Mouse (Mus musculus) kidney, embryonic 15.5 days (tissue): ENCODE measurements around the gene Pus1. TPM values are rescaled to one million over a fixed set of nuclear protein-coding genes. Genes with fewer than 3 reads are reported as not detected.

ENCODE experiments used
- ATAC-seq: fragments of 200-750 bp; cut with Nextera tagmentation; replicated peaks from 2 replicates; pipeline ENCODE4 v1.8.0; 2017; ENCODE audit warnings: moderate TSS enrichment; ENCODE audit not compliant: low FRiP score
- H3K27ac ChIP-seq: fragments of 300-500 bp; sonication (generic); 2 replicates; pipeline ENCODE4 v1.5.1; 2015; ENCODE audit warnings: mild to moderate bottlenecking, inconsistent platforms
- H3K27me3 ChIP-seq: fragments of 300-500 bp; sonication (generic); 2 replicates; pipeline ENCODE4 v1.6.1; 2015; ENCODE audit warnings: inconsistent platforms
- H3K36me3 ChIP-seq: fragments of 300-500 bp; sonication (generic); 2 replicates; pipeline ENCODE4 v1.6.1; 2015; ENCODE audit warnings: inconsistent platforms
- H3K4me1 ChIP-seq: fragments of 300-500 bp; sonication (generic); 2 replicates; pipeline ENCODE4 v1.6.1; 2015; ENCODE audit warnings: inconsistent platforms
- H3K4me2 ChIP-seq: fragments of 300-500 bp; sonication (generic); 2 replicates; pipeline ENCODE4 v1.6.1; 2015; ENCODE audit warnings: moderate library complexity, mild to moderate bottlenecking, inconsistent platforms
- H3K4me3 ChIP-seq: fragments of 300-500 bp; sonication (generic); replicated peaks from 2 replicates; pipeline ENCODE4 v1.5.1; 2015; ENCODE audit warnings: mild to moderate bottlenecking, inconsistent platforms
- H3K9ac ChIP-seq: fragments of 300-500 bp; sonication (generic); 2 replicates; pipeline ENCODE4 v1.6.1; 2015; ENCODE audit warnings: mild to moderate bottlenecking, inconsistent platforms
- H3K9me3 ChIP-seq: fragments of 300-500 bp; sonication (generic); replicated peaks from 2 replicates; pipeline ENCODE4 v1.6.1; 2016; ENCODE audit warnings: inconsistent platforms
- WGBS: fragments of 180-500 bp; shearing (Covaris S2); methylation state at CpG from one replicate; pipeline ENCODE4 v1.1.7; 2015; ENCODE audit warnings: mixed read lengths; 5-methylcytosine and 5-hydroxymethylcytosine counted together
- polyA plus RNA-seq: library from polyadenylated mRNA; unstranded; fragments of >200 nt; fragmentation: Nextera tagmentation; extraction: Ambion mirVana; gene quantifications from 2 replicates; pipeline ENCODE4 v1.2.1, GENCODE M21; 2015

Gene Pus1
- polyA plus RNA-seq: 41.6 and 42.8 TPM in 2 replicates

DNA sequence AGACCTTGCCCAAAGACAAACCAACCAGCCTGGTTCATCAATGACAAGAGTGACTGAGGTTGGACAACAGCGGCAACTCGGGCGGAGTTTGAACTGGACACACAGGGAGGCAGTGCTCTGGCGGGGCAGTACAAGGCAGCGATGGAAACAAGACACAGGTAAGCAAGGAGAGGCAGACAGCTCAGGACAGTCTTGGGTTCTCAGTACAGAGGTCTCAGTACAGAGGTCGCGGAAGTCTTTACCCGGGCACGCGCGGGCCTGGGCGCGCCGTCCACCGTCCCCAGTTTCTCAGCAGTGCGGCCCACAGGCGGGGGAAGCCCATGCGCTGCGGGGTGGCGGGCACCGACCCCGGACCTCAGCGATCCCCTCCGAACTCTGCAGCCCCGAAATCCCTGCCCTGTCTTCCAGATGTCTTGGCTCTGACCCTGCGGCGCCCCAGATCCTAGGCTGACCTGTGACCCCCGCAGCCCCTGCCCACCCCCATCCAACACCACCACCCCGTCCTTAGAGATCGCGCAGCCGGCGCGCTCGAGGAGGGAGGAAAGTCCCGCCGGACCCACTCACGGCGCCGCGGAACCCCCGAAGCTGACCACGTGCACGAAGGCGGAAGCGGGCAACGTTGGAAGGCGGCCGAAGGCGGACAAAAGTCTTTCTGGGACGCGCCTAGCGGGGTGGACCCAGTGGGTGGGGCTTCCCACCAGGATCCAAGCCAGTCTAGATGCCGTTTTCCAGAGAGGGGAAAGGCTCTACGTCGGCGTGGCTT is at the start of gene Pus1:
TSS of gene Pus1 (minus strand) at position 662 of the 763 bp plus-strand sequence.
- peak within 1 kb of the TSS; percentile 75 for H3K27ac ChIP-seq
- H3K4me2 ChIP-seq: peak within 1 kb of the TSS; percentile 87
- ATAC-seq: peak; percentile 91
- peaks cover 43% of the 10 kb centered on the region for H3K36me3 ChIP-seq
- no peaks in the 10 kb centered on the region for H3K9me3 ChIP-seq
- peak within 1 kb of the TSS; percentile 78 for H3K9ac ChIP-seq
- under 1% methylated on average over 57 of the region's 57 CpGs for WGBS
- peaks cover 23% of the 10 kb centered on the region for H3K4me1 ChIP-seq
- H3K27me3 ChIP-seq: no peaks in the 10 kb centered on the region
- H3K4me3 ChIP-seq: peak within 1 kb of the TSS; percentile 91

DNA sequence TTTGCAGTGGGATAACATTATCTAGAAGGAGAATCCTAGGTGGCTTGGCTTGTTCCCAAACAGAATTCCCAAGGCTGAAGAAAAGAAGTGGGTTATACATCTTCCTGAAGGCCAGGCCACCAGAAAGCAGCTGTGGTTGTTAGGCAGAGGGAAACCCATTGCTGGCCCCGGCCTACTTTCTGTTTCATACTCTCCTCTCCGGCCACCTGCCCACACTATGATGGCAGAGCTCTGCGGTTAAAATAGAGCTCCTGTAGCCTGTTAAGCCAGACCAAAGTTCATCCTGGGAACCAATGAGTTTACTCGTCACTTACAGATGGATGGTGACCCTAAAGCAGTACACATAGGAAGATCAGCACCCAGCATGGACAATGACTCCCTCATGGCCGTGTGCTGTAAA is 47.1 kb upstream of the Pus1 start:
- Histone ChIP-seq H3K4me3 (no peak overlapping the region), H3K27me3 (no peaks in the 10 kb centered on the region), H3K36me3 (peaks cover 18% of the 10 kb centered on the region), H3K4me2 (no peak overlapping the region), H3K4me1 (peaks cover 12% of the 10 kb centered on the region), H3K27ac (peak overlapping the region; percentile 42), H3K9me3 (no peaks in the 10 kb centered on the region), H3K9ac (no peak overlapping the region)
- no peak for ATAC-seq
- WGBS: 83% methylated on average over 5 of the region's 5 CpGs

DNA sequence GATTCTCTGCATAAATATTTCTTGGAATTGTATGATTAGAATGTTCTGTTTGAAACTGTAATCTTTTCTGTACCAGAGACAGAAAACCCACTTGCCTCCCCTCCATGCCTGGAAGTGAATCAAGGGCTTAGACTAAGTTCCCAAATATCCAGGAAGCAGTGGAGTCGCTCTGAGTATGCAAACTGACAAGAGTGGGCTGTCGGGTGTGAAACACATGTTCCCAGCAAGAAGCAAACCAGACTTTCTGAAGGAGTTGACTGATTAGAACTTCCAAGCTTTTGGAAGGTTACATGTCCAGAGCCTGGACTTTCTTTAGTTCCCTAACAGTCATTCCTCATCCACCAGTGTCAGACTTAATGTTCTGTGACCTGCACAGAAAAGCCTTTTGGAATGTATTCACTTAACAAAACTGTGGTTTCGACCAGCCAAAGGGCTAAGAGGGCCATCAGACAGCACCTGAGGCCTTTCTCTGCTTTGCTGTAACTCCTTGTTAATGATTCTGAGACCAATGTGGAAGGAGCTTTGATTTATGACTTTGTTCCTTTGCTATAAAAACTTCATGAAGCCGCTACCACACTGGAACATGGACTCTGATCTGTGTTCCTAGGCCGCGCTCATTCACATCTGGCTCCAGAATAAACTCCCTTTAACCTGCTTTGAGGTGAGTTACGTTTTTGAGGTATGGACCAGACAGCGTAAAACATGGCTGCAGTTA is 46.5 kb upstream of the Pus1 start:
- no peaks in the 10 kb centered on the region for H3K27me3 ChIP-seq
- peaks cover 14% of the 10 kb centered on the region; the same call in 1 of the 2 replicates for H3K36me3 ChIP-seq
- H3K9me3 ChIP-seq: no peaks in the 10 kb centered on the region
- WGBS: 41% methylated on average over 8 of the region's 8 CpGs
- peak; percentile 82 for ATAC-seq
- no peak overlapping the region for H3K9ac ChIP-seq
- H3K4me1 ChIP-seq: peaks cover 12% of the 10 kb centered on the region
- no peak overlapping the region for H3K4me2 ChIP-seq
- H3K4me3 ChIP-seq: no peak overlapping the region
- peak overlapping the region; percentile 75 for H3K27ac ChIP-seq

DNA sequence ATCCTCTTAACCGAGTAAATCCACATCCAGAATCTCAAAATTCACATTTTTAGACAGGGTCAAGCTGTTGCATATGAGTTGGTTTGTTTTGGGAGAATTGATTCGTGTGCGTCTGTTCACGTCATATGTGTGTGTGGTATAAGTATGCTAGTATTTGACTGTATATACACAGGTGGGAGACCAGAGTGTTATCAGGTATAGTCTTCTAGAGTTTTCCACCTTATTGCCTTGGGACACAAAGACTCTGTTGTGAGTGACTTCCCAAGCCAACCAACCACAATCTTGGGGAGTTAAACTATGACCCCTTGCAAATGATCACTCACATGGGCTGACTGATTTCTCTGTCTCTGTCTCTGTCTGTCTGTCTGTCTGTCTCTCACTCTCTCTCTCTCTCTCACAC is 44.0 kb upstream of the Pus1 start:
- 91% methylated on average over 4 of the region's 4 CpGs for WGBS
- no peak for ATAC-seq
- H3K4me2 ChIP-seq: no peak overlapping the region
- no peak overlapping the region for H3K4me3 ChIP-seq
- H3K9ac ChIP-seq: no peak overlapping the region
- H3K9me3 ChIP-seq: no peaks in the 10 kb centered on the region
- peaks cover 12% of the 10 kb centered on the region for H3K4me1 ChIP-seq
- no peaks in the 10 kb centered on the region for H3K27me3 ChIP-seq
- no peak overlapping the region for H3K27ac ChIP-seq
- H3K36me3 ChIP-seq: peaks cover 8% of the 10 kb centered on the region; the same call in 1 of the 2 replicates

DNA sequence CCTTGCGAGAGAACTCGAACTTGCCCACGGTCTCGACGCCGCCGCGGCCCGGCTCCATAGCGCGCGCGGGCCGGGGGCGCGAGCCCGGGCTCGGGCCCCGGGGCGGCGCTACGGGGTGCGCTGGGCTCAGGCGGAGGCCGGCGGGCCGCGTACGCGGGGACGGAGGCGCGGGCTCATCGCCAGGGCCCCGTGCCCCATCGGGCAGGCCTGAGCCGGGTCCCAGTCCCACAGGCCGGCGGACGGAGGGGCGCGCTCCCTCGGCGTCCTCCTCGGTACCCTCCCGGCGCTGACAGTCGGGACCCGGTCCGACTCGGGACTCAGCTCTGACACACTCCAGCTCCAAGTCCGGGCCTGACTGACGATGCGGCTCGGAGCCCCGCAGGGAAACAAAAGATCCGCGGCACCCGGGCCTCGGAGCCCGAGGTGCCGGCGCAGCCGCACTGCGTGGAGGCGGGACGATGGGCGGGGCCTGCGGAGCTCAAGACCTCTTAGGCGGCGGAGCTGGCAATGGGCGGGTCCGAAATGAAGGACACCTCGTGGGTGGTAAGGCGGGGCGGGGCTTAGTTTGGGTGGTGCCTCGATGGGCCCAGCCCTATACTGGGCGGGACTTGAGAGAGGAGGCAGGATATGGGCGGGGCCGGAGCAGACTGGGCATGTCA is 29.3 kb upstream of the Pus1 start, which contains the start of gene Ulk1:
TSS of gene Ulk1 (minus strand) at position 431 of the 659 bp plus-strand sequence.
- H3K4me3 ChIP-seq: peak within 1 kb of the TSS; percentile 94
- ATAC-seq: peak; percentile 93
- no peaks in the 10 kb centered on the region for H3K27me3 ChIP-seq
- H3K9ac ChIP-seq: peak within 1 kb of the TSS; percentile 96
- peaks cover 23% of the 10 kb centered on the region for H3K36me3 ChIP-seq
- H3K27ac ChIP-seq: peak within 1 kb of the TSS; percentile 86
- under 1% methylated on average over 75 of the region's 80 CpGs for WGBS
- no peaks in the 10 kb centered on the region for H3K9me3 ChIP-seq
- peaks cover 31% of the 10 kb centered on the region for H3K4me1 ChIP-seq
- peak within 1 kb of the TSS; percentile 81 for H3K4me2 ChIP-seq

DNA sequence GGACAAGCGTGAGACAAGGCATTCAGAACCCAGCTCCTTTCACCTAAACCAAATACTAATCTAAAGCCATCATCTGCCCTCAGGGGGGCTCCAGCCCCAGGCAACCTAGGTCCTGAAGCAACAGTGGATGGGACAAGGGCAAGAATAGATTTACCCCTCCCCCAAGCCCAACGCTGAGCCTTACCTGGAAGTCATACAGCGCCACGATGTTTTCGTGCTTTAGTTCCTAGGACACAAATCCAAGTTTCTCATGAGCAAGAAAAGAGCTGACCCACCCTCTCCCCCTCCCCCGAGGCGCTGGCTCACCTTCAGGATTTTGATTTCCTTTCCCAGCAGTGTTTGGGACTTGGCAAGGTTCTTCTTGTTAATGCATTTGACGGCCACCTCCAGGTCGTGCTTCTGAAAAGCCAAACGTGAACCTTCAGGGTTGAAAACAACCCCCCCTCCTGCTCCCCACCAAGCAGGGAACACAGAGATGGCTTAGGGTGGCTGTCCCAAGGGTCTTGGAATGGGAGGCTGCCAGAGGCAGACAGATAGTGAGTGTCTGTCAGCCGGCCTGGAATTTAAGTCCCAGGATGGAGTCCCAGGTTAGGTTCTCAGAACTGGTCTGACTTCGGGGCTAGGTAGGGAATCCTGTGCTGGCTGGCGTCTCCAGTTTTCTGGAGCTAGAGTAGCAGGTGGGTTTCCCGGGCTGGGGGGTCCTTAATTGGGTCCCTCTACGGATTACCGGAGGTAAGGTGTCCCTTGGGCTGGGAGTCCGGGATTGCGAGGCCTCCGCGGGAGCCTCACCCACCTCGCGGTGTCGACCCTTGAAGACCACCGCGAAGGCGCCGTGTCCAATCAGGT is 28.6 kb upstream of the Pus1 start:
- Histone ChIP-seq H3K9me3 (no peaks in the 10 kb centered on the region), H3K9ac (peak overlapping the region; percentile 96), H3K4me1 (peaks cover 31% of the 10 kb centered on the region), H3K4me2 (peak overlapping the region; percentile 81), H3K27me3 (no peaks in the 10 kb centered on the region), H3K4me3 (peak overlapping the region; percentile 94), H3K27ac (peak overlapping the region; percentile 86), H3K36me3 (peaks cover 31% of the 10 kb centered on the region)
- ATAC-seq: no peak
- WGBS: 2% methylated on average over 27 of the region's 27 CpGs

DNA sequence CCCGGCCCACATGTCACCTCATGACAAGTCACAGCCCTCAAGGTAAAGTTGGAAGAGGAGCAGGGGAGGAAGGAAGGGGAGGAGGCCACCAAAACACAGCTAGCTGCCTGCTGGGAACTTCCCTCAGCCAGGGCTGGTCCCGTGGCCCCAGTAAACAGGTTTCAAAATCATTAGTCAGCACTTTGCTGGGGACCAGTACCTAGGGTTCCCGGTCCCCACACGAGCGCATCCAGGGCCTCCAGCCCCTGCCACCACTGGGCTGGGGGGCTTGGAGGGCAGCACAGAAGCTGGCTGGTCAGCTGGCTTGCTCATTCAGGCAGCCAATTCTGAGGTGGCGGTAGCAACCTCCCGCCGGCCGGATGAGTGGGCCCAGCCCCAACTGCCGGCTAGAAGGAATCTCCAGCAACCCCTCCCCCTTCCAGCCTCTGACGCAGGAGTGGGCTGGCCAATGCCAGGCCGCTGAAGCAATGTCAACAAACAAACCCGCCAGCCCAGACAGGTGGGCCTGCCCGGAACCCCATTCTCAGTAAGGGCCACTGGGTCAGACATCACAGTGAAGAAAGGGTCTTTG is 27.7 kb upstream of the Pus1 start:
- Histone ChIP-seq H3K9ac (peak overlapping the region; percentile 96), H3K9me3 (no peaks in the 10 kb centered on the region), H3K4me3 (peak overlapping the region; percentile 94), H3K36me3 (peaks cover 33% of the 10 kb centered on the region), H3K4me2 (peak overlapping the region; percentile 81), H3K4me1 (peaks cover 31% of the 10 kb centered on the region), H3K27ac (peak overlapping the region; percentile 86), H3K27me3 (no peaks in the 10 kb centered on the region)
- peak; percentile 78 for ATAC-seq
- WGBS: 2% methylated on average over 14 of the region's 14 CpGs

DNA sequence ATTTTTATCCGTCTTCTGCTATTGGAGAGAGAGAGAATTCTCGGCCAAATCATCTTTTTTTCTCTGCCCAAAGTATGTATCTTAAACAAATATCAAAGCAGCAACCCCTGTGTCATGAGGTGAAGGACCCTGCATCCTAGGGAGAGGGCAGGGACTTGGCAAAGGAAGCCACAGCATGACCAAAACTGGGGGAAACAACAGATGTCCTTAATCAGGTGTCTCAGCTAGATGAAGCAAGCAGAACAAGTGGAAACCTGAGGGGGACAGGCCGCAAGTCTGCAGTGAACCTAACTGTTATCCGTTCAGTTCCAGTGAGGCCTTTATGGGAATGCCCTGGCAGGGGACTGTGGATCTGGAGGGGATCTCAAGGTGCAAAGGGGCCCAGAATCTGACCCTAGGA is 27.0 kb upstream of the Pus1 start:
- Histone ChIP-seq H3K27me3 (no peaks in the 10 kb centered on the region), H3K4me3 (peak overlapping the region; percentile 94), H3K4me1 (peaks cover 31% of the 10 kb centered on the region), H3K9ac (peak overlapping the region; percentile 96), H3K9me3 (no peaks in the 10 kb centered on the region), H3K27ac (peak overlapping the region; percentile 86), H3K4me2 (peak overlapping the region; percentile 81), H3K36me3 (peaks cover 39% of the 10 kb centered on the region)
- ATAC-seq: no peak
- WGBS: 86% methylated on average over 4 of the region's 4 CpGs

DNA sequence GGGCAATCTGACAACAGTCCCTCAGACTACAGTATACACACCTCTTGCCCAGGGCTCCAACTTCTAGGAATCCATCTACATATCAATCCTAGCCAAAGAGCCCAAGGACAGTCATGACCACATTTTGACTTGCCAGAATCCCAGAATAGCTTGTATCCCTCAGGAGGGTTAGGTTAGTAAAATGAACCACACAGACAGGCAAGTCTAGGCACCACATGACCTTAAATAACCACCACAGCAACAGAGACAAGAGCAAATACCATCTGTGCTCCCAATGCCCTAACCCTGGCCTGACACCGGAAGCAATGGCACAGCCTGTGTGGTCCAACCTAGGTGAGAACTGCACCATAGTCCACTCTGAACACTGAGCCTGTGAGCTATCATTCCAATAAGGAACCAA is 26.2 kb upstream of the Pus1 start:
- Histone ChIP-seq H3K9me3 (no peaks in the 10 kb centered on the region), H3K4me2 (no peak overlapping the region; the same call in 1 of the 2 replicates), H3K27ac (no peak overlapping the region), H3K9ac (no peak overlapping the region), H3K36me3 (peaks cover 47% of the 10 kb centered on the region), H3K4me3 (no peak overlapping the region), H3K4me1 (peaks cover 31% of the 10 kb centered on the region), H3K27me3 (no peaks in the 10 kb centered on the region)
- no peak for ATAC-seq
- 84% methylated on average over 1 of the region's 1 CpGs for WGBS

DNA sequence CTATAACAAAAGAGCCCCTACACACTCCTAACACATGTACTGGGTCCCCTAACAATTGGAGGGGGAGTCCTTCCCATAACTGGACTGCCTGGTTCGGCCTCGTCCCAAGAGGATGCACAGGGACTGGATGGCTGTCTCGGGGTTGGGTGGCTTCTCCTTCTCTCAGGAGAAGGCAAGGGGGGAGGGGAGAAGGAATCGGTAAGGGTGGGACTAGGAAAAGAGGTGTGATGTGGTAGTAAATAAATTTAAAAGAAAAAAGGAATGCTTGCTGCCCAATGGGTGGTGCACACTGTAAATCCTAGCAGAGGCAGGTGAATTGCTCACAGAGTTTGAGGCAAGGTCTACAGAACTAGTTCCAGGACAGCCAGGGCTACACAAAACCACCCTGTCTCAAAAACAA is 25.7 kb upstream of the Pus1 start:
- Histone ChIP-seq H3K36me3 (peaks cover 49% of the 10 kb centered on the region), H3K27me3 (no peaks in the 10 kb centered on the region), H3K4me1 (peaks cover 32% of the 10 kb centered on the region), H3K9ac (no peak overlapping the region), H3K9me3 (no peaks in the 10 kb centered on the region), H3K4me3 (no peak overlapping the region), H3K27ac (no peak overlapping the region), H3K4me2 (no peak overlapping the region)
- WGBS: 75% methylated on average over 4 of the region's 4 CpGs
- ATAC-seq: no peak
